Mouse (Mus musculus) embryonic stem cell, embryonic (primary cell): ENCODE results near the gene Prdx2.

Experiments
- CTCF ChIA-PET, 4 experiments: fragments of 300-600 bp in 2 of 4; fragments of 350-600 bp in 2 of 4; sonication (Branson Sonifier 250); formaldehyde crosslinking; loops; one replicate each; lab custom pipeline; 2022; ENCODE audit warnings: inconsistent platforms in 2 of 4; lab: Charles Lee
- POLR2A ChIA-PET, 4 experiments: fragments of 300-600 bp in 2 of 4; fragments of 350-600 bp in 2 of 4; sonication (Branson Sonifier 250); formaldehyde crosslinking; loops; one replicate each; lab custom pipeline; 2022; ENCODE audit warnings: antibody characterized with exemption in 4 of 4, inconsistent platforms in 1 of 4; lab: Charles Lee

The Prdx2 gene

DNA sequence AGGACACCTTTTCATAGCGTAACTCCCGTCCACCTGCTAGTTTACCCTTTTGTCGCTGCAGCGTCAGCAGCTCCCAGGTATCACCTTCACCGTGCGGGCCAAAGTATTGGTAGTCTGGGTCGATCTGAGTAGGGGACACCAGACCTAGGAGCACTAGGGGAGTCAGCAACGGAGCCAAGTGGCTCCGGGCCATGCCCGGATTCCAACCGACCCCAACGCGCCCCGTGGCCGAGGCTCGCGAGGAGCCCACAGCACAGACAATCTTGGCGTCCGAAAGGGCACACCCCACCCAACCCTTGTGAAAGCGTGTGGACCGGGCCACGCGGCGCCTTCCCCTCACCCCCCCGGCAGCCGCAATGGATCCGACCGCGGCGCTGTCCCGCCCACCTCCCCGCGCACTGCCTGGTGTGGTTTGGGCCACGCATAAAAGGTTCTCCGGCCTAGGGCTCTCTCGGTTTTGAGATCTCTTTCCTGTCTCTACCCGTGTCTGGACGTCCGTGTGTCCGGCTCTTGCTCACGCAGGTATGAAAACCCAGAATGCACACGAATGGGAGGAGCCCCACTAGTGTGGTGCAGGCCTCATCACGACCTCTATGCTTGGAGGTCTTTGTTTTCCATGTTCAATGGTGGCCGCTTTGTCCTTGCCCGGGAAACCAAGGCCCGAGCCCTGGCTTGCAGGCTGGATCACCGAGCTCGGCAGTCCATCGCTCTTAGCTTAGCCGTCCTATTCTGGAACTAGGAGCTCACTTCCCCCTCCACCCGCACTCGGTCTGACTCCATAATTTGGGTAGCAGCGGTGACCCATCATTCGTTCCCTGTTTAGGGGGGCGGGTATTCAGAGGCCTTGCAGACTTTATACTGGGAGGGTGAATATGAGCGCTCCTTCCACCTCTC, at the start of gene Prdx2, which contains the start of the genes Gm49661 and Rnaseh2a:
Prdx2 (plus strand) TSS at position 347 of the 894 bp plus-strand sequence.
Gm49661 (minus strand) TSS at position 193 of the 894 bp plus-strand sequence.
Rnaseh2a (minus strand) TSS at position 527 of the 894 bp plus-strand sequence.
- CTCF ChIA-PET, result interaction anchor here in 3 of 4 experiments (0.5 to 1.8 kb wide), 8 partner anchors 13 to 44 kb away, joined by 3 to 6 read pairs (median 3); partner anchors contain the start of gene Hook2 (in 1 of the 3)
- POLR2A ChIA-PET, result interaction anchor here (0.6 to 30.0 kb wide), 48 partner anchors 10 to 331 kb away, joined by 3 to 992 read pairs (median 4); partner anchors contain the start of genes Tnpo2 (in 4 of the 4), Junb (in 3 of the 4), Calr (in 2 of the 4) and Dhps (in 2 of the 4)

DNA sequence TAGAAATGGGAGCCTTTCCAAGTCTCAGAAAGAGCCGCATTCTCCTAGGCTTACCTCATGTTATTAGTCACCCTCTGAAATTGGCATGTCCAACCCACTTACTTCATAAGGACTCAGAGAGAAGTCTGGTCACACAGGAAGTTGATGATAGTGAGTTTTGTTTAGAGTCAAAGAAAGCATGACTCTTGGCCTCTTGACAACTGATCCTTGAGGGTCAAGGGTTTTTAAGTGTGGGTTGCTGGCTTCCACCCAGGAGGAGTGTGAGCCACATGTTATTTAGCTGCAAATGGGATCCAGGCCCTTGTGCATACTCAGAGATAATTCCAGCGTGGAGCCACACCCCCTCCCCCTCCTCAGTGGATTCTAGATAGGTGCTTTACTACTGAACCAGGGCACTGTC, 47.8 kb upstream of the Prdx2 start:
- ChIA-PET CTCF (no interaction called here), POLR2A (interaction anchor here in 2 of 4 experiments (0.7 to 3.9 kb wide), 11 partner anchors 9 to 155 kb away, joined by 3 to 19 read pairs (median 4); partner anchors contain the start of genes Calr (in 1 of the 2), Dnase2a (in 1 of the 2), Gcdh (in 1 of the 2) and Hook2 (in 1 of the 2))

DNA sequence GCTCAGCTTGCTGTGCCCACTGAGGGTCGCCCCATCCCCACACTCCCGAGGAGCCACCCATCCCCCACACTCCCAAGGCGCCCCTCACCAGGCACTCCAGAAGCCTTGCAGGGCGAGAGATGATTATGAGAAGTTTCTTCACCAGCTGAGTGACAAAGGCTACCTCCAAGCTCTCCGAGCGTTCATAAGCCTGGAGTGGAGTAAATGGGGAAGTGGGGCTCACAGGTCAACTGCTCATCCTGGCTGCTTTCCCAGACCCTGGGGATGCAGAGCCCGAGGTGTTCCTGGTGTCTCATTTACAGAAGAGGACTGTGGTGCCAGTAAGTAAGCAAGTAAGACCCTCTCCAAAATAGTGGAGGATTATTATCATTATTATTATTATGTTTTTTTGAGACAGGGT, 43.8 kb upstream of the Prdx2 start:
- ChIA-PET CTCF (interaction anchor here (0.6 to 1.4 kb wide), 8 partner anchors 11 to 82 kb away, joined by 3 to 5 read pairs (median 3); partner anchors contain the start of gene Mast1 (in 1 of the 4)), POLR2A (interaction anchor here (0.9 to 3.9 kb wide), 22 partner anchors 9 to 270 kb away, joined by 3 to 41 read pairs (median 5); partner anchors contain the start of genes Dnase2a (in 1 of the 4), Gcdh (in 1 of the 4) and Mast1 (in 1 of the 4))

DNA sequence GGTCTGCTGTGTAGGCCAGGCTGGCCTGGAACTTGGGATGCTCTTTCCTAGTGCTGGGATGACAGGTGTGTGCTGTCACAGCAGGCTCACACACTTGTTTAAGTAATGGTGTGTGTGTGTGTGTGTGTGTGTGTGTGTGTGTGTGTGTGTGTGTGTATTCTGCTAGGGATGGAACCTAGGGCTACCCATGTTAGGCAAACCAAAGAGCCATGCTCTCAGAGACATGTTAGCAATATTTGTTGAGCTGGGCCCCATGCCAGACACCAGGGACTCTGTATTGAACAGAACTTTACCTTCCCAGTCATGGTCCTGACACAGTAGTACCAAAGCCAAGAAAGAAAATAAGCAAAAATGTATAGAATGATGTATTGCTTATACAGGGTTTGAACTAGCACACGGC, 41.9 kb upstream of the Prdx2 start:
- CTCF ChIA-PET, result interaction anchor here in 3 of 4 experiments (0.6 to 2.8 kb wide), 10 partner anchors 11 to 80 kb away, joined by 3 to 33 read pairs (median 6); partner anchors contain the start of gene Mast1 (in 1 of the 3)

DNA sequence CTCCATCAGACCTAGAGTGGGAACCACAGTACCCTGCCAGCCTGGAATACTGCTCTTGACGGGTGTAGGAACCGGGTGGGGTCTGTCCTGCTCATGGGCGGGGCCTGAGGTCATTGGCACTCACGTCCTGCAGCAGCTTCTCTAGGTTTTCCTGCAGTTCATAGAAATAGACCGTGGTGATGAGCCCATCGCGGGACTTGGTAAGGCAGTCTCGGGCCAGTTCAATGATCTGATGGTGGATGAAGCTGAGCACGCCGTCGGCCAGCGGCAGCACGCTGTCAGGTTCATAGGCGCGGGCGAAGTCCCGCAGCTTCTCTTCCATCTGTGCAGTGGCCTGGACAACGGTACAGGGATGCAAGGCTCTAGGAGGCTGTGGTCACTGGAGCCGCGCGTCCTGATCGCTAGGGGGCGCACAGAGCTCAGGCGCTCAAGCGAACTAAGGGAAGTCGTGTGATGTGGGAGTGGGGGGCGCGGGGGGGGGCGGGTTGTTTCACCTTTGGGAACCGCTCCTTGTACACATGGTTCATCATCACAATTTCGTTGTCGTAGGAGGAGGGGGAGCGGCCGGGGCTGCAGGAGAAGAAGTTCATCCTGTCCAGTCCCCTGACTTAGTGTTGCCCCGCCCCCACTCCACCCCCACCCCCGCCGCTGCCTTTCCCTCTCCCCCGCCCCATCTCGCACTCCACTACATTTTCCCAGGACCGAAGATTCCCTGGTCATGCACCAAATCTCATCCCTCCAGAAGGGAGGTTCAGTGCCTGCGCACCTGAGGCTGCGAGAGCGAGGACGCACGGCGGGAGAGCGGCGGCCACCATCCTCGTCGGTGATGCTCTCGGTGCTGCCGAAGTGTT, 40.7 kb upstream of the Prdx2 start:
- CTCF ChIA-PET, result interaction anchor here (0.6 to 2.8 kb wide), 84 partner anchors 8 to 1802 kb away, joined by 3 to 33 read pairs (median 4); partner anchors contain the start of genes Dnase2a (in 2 of the 4), Gcdh (in 2 of the 4), Mast1 (in 2 of the 4) and Junb (in 1 of the 4)

More for the DNA sequence above, 41.9 kb upstream of the Prdx2 start:
- POLR2A ChIA-PET, result interaction anchor here in 3 of 4 experiments (0.6 to 5.2 kb wide), 17 partner anchors 9 to 268 kb away, joined by 3 to 78 read pairs (median 4); partner anchors contain the start of genes Calr (in 1 of the 3), Fbxw9 (in 1 of the 3), Gcdh (in 1 of the 3) and Mast1 (in 1 of the 3)

DNA sequence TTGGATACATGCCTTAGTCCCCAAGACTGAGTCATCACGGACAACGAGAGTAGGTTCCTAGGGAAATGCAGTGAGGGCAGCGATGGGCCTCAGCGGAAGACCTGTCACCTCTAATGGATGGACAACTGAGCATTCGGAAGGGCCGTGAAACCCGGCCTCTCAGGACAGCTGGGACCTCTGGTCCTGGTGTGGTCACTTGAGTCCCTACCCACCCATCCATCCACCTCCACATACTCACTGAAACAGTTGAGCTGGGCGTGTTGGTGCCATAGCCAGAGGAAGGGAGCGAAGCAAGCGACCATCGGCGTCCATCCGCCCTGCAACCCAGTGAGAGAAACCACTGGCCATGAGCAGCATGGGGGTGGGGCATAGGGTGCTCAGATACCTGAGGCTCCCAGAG, 38.8 kb upstream of the Prdx2 start:
- CTCF ChIA-PET, result interaction anchor here in 2 of 4 experiments (0.8 to 1.1 kb wide), 2 partner anchors 15 to 17 kb away, joined by 3 read pairs; no protein-coding TSS in a partner anchor
- POLR2A ChIA-PET, result interaction anchor here in 2 of 4 experiments (0.9 to 5.2 kb wide), 8 partner anchors 8 to 141 kb away, joined by 3 to 78 read pairs (median 3); partner anchors contain the start of gene Dhps (in 1 of the 2)

More for the DNA sequence above, 40.7 kb upstream of the Prdx2 start:
- POLR2A ChIA-PET, result interaction anchor here (0.5 to 5.2 kb wide), 46 partner anchors 8 to 1322 kb away, joined by 3 to 78 read pairs (median 4); partner anchors contain the start of genes Mast1 (in 2 of the 4), Calr (in 1 of the 4), Dhps (in 1 of the 4) and Dnase2a (in 1 of the 4)

DNA sequence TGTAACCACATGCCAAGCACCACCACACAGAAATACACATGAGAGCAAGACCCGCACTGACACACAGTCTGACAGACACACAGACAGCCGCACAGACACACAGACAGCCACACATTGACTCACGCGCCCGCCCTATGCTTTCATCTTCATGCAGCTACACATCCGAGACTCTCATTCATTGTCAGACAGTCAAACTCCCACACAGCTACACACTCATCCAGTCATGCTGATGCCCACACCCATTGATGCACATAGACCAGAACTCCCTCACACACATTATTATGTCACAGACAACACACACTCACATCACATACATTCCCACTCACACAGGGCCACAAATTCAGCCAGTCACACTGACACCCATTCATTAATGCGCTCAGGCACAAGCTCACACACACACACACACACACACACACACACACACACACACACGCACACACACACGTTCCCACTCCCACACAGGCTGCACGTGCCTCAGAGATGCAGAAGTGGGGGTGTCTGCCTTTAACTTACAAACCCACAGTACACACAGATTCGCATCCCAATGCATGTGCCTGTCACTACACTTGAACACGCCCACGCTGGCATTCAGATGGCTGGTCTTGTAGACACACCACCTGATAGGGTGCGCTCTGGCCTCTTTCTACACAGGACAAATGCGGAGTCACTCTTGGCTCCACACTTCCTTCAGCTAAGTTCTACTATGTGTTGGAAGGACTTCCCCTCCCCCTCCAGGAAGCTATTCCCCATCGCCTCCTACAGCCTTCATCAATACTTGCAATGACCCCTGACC, 35.4 kb upstream of the Prdx2 start:
- ChIA-PET CTCF (interaction anchor here in 2 of 4 experiments (0.6 to 1.6 kb wide), 5 partner anchors 18 to 796 kb away, joined by 3 to 6 read pairs (median 3); no protein-coding TSS in a partner anchor), POLR2A (interaction anchor here in 2 of 4 experiments (0.6 to 4.0 kb wide), 16 partner anchors 9 to 138 kb away, joined by 3 to 25 read pairs (median 4); partner anchors contain the start of genes Calr (in 1 of the 2), Dhps (in 1 of the 2) and Trir (in 1 of the 2))

DNA sequence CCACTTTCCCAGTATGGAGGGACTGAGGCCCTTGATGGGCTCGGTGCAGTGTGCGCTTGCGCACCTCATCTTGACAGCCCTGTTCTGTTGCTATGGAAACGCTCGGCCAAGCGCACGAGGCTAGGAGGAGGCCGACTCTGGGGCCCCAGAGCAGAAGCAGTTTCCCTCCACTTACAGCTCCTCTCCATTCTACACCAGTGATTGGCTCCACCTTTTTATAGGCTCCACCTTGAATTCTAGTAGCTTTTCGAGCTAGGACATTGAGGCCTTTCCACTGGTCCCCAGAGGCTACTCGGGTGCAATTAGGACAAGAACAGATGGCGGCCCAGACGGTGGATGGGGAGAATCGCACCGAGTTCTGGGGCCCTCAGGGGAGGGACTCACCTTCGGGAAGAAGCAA, 34.5 kb upstream of the Prdx2 start:
- POLR2A ChIA-PET, result interaction anchor here in 3 of 4 experiments (0.5 to 4.5 kb wide), 29 partner anchors 10 to 226 kb away, joined by 3 to 25 read pairs (median 4); partner anchors contain the start of genes Calr (in 1 of the 3), Dhps (in 1 of the 3), Dnase2a (in 1 of the 3) and Tnpo2 (in 1 of the 3)
- CTCF ChIA-PET, result interaction anchor here in 3 of 4 experiments (0.7 to 1.6 kb wide), 10 partner anchors 10 to 62 kb away, joined by 3 to 7 read pairs (median 3); no protein-coding TSS in a partner anchor

DNA sequence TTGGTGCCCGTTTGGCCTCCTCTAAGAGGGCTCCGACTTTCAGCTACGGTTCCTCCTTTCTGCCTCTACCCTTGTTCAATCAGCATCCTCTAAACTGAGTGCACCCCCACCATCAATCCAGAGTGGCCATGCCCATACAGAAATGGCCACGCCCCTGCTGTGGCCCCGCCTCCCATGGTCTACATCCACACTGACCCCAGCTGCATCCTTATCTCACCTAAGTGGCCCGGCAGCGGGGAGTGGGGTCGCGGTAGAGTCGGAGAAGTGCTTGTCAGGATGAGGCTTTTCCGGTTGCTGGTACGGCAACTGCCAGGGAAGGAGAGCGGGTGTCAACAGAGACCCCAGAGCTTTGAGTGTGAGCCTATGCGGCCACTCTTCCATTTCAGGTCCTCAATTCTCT, 33.9 kb upstream of the Prdx2 start:
- CTCF ChIA-PET, result interaction anchor here in 3 of 4 experiments (0.6 to 1.6 kb wide), 9 partner anchors 9 to 389 kb away, joined by 3 to 11 read pairs (median 4); no protein-coding TSS in a partner anchor
- POLR2A ChIA-PET, result interaction anchor here in 3 of 4 experiments (0.6 to 4.5 kb wide), 28 partner anchors 9 to 226 kb away, joined by 3 to 25 read pairs (median 4); partner anchors contain the start of genes Calr (in 1 of the 3), Dnase2a (in 1 of the 3), Tnpo2 (in 1 of the 3) and Trir (in 1 of the 3)

DNA sequence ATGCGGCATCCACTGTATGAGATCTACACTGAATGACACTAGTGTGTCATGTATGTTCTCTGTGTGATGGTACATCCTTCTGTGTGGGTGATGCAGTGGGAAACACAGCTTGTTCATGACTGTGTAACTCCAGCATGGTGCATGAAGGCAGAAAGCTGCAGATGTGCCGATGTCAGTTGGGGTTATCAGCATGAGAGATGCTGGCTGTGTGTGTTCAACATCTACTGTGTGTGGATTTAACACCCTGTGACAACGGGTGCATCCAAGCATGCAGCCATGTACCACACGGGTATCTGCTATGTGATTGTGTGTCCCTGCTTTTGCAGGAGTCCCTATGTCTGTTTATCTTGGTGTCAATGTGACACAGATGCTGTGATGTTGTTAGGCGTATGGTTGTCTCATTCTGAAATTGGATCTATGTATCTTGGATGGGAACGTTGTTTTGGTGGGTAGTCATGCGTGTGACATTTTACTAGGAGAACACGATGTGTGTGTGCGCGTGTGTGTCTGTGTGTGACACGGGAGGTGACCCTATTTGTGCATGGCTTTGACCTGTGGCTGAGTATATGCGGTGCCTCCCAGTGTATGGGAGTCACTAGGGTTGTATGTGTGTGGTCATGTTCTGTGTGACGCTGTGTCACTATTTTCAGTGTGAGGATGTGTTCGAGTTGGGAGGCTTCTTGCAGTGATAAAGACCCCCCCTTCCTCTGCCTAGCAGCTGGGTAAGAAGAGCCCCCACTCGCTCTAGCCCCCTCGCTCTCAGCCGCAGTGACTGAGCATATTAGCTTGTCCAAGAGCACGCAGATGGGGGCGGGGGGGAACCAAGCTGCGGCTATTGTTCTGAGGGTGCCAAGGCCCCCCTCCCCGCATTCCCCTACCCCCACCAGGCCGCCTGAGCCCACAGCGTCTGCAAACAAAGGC, 33.1 kb upstream of the Prdx2 start:
- CTCF ChIA-PET, result interaction anchor here (0.7 to 2.3 kb wide), 12 partner anchors 8 to 206 kb away, joined by 3 to 11 read pairs (median 3); partner anchors contain the start of gene Dnase2a (in 1 of the 4)

DNA sequence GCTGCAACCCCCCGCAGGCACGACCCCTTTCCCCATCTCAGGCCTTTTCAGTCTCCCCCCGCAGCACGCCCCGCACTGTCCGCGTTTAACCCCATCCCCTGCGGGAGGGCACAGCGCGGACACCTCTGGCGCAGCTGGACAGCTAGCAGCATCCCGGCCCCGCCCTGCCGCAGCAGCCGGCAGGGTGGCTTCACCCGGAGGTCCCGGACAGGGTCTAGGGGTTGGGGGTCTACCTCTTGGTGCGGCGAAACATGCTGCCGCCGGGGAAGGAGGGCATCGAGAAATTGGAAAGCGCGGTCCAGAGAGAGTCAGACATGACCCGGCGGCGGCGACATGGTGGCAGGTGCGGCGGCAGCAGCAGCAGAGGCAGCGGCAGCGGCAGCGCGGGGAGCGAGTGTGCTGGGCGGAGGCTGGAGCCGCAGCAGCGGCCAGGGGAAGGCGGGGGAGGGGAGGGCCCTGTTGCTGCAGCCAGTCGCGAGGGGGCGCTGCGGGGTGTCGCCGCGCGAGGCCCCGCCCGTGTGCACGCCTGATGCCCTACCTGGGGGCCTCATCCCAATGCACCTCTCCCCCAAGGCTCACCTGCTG, 32.3 kb upstream of the Prdx2 start, which contains the start of gene Mast1:
Mast1 (minus strand) TSS at position 398 of the 585 bp plus-strand sequence.
- POLR2A ChIA-PET, result interaction anchor here (0.6 to 4.5 kb wide), 20 partner anchors 9 to 688 kb away, joined by 3 to 19 read pairs (median 5); partner anchors contain the start of genes Calr (in 2 of the 4), Dhps (in 1 of the 4), Dnase2a (in 1 of the 4) and Klf1 (in 1 of the 4)
- CTCF ChIA-PET, result interaction anchor here in 3 of 4 experiments (0.6 to 2.3 kb wide), 18 partner anchors 8 to 276 kb away, joined by 3 to 13 read pairs (median 4); partner anchors contain the start of gene Dnase2a (in 1 of the 3)

More for the DNA sequence above, 33.1 kb upstream of the Prdx2 start:
- POLR2A ChIA-PET, result interaction anchor here (0.5 to 4.5 kb wide), 24 partner anchors 8 to 687 kb away, joined by 3 to 25 read pairs (median 4); partner anchors contain the start of genes Calr (in 1 of the 4) and Tnpo2 (in 1 of the 4)

DNA sequence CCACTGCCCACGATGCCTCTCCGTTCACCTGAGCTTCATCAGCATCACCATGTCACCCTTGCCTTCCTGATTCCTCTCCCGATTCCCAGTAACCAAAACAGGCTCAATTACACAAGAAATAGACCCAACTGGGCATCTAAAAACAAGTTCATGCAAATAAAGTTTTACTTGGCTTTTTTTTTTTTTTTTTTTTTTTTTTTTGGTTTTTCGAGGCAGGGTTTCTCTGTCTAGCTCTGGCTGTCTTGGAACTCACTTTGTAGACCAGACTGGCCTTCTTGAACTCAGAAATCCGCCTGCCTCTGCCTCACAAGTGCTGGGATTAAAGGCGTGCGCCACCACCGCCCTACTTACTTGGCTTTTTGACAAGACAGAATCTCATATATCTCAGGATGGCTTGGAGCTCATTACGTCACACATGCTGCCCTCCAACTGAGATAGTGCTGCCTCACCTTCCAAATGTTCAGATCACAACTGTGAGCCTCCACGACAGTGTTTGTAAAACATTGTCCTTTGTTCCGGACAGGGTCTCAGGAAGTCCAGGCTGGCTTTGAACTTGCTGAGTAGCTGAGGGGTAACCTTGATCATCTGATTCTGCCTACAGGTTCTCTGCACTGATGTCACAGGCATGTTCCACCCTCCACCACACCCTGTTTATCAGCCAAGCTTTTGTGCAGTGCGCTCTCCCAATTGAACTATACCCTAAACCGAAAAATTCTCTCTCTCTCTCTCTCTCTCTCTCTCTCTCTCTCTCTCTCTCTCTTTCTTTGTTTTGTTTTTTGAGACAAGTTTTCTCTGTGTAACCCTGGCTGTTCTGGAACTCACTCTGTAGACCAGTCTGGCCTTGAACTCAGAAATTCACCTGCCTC, 31.5 kb upstream of the Prdx2 start:
- CTCF ChIA-PET, result interaction anchor here (0.6 to 2.3 kb wide), 21 partner anchors 9 to 848 kb away, joined by 3 to 13 read pairs (median 4); partner anchors contain the start of gene Dnase2a (in 1 of the 4)
- POLR2A ChIA-PET, result interaction anchor here (0.6 to 4.5 kb wide), 32 partner anchors 8 to 1577 kb away, joined by 3 to 19 read pairs (median 4); partner anchors contain the start of genes Dhps (in 2 of the 4), Calr (in 1 of the 4), Dnase2a (in 1 of the 4) and Klf1 (in 1 of the 4)
